Mouse (Mus musculus) kidney, adult 2 months (tissue): ENCODE measurements at regions not wholly inside any gene's neighbourhood (a gene's known extent, or its start where the extent isn't known, plus 50 kb on each side); places are given as distances from the start of the nearest gene placed in this dataset.

Source experiments
- CTCF ChIP-seq: fragments of 200-500 bp; conservative IDR thresholded peaks from 2 replicates; pipeline ENCODE4 v1.5.1; 2011; ENCODE audit warnings: low read depth, mild to moderate bottlenecking, control low read depth, low read length, moderate library complexity, mixed read lengths; ENCODE audit not compliant: insufficient read depth, insufficient read length
- POLR2A ChIP-seq: fragments of 200-500 bp; IDR thresholded peaks from one replicate; pipeline ENCODE4 v1.6.1; 2011; ENCODE audit warnings: low read depth, low read length, control low read depth

DNA sequence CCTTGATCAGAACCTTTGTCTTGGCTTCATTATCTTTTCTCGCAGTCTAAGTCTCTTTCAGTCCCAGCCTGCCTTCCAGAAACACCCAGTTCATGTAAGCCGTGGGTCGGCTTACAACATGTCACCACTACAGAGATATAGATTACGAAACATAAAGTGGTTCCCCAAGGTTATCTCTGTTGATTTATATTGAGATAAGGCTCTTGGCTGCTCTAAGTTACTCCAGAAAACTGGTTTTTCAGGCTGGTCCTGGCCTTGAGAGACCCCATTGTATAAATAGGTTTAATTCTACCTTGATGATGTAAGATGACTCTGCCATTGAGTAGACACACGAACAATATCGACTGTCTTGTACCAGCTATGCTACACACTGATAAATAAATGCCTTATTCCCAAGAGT is 323.8 kb downstream of the Plod2 start:
- TF ChIP-seq CTCF: no peak
- no peak for TF ChIP-seq POLR2A
